Mouse (Mus musculus) lung, embryonic 15.5 days (tissue): ENCODE results near the gene Sgf29. TPM values are rescaled to one million over a fixed set of nuclear protein-coding genes. Genes with fewer than 3 reads are reported as not detected.

ENCODE experiments used
- ATAC-seq: fragments of 200-750 bp; cut with Nextera tagmentation; 2 replicates; pipeline ENCODE4 v1.8.0; 2017; ENCODE audit warnings: moderate number of reproducible peaks, borderline replicate concordance; ENCODE audit not compliant: low FRiP score, low TSS enrichment; ENCODE audit errors: extremely low read depth
- H3K27ac ChIP-seq: fragments of 300-500 bp; sonication (generic); 2 replicates; pipeline ENCODE4 v1.5.1; 2015; ENCODE audit warnings: moderate library complexity, mild to moderate bottlenecking, inconsistent platforms
- H3K27me3 ChIP-seq: fragments of 300-500 bp; sonication (generic); 2 replicates; pipeline ENCODE4 v1.6.1; 2015; ENCODE audit warnings: inconsistent platforms
- H3K36me3 ChIP-seq: fragments of 300-500 bp; sonication (generic); 2 replicates; pipeline ENCODE4 v1.6.1; 2015; ENCODE audit warnings: inconsistent platforms
- H3K4me1 ChIP-seq: fragments of 300-500 bp; sonication (generic); 2 replicates; pipeline ENCODE4 v1.6.1; 2015; ENCODE audit warnings: inconsistent platforms
- H3K4me2 ChIP-seq: fragments of 300-500 bp; sonication (generic); 2 replicates; pipeline ENCODE4 v1.6.1; 2015; ENCODE audit warnings: inconsistent platforms, mild to moderate bottlenecking, moderate library complexity
- H3K4me3 ChIP-seq: fragments of 300-500 bp; sonication (generic); 2 replicates; pipeline ENCODE4 v1.5.1; 2015; ENCODE audit warnings: mild to moderate bottlenecking, inconsistent platforms
- H3K9ac ChIP-seq: fragments of 300-500 bp; sonication (generic); 2 replicates; pipeline ENCODE4 v1.6.1; 2015; ENCODE audit warnings: inconsistent platforms
- H3K9me3 ChIP-seq: fragments of 300-500 bp; sonication (generic); 2 replicates; pipeline ENCODE4 v1.6.1; 2016; ENCODE audit warnings: inconsistent platforms
- WGBS: fragments of 180-500 bp; shearing (Covaris S2); methylation state at CpG from one replicate; pipeline ENCODE4 v1.1.7; 2015; 5-methylcytosine and 5-hydroxymethylcytosine counted together
- polyA plus RNA-seq: library from polyadenylated mRNA; unstranded; fragments of >200 nt; fragmentation: Nextera tagmentation; extraction: Ambion mirVana; gene quantifications from 2 replicates; pipeline ENCODE4 v1.2.1, GENCODE M21; 2015

Sgf29 gene
- polyA plus RNA-seq, 1 experiment from 2014 or later: 47.3 TPM

DNA sequence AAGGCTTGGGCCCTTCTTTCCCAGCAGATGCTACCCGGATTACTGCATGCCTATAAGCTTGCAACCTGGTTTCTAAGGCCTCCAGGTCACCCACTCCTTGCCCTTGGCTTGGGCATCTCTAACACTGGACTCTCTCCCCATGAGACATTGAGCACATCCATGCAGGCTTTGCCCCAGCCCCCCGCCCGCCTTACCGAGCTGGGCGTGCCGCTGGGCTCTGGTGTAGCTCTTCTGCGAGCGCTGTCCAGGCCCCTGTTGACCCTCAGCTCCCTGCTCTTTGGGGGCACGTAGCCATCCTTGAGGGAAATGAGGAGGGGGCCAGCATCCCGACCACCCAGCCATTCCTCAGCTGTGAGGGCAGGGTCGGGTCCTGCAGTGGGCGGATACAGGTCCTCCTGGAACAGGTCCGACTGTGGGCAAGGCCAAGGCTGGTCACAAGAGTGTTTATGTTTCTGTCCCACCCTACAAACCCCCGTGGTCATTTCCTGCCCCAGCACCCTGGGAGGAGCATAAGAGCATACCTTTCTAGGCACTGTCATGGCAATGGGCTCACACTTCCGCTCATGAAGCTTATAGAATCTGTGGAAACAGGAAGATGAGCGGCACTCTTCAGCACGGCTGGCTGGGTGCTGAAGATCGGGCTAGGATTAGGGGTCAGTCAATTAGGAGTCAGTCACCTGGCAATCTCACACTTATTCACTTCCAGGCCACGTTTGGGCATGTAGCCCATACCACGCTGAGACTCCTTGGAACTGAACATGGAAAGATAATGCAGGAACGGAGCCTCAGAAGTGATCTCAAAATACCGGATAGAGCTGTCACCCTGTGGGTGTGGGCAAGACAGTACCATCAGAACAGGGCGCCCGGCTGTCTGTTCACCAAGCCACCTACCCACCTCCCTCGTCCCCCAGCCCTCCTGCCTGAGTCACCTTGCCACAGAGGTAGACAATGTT lies 51.2 kb downstream of the Sgf29 start:
- no peaks in the 10 kb centered on the region for H3K9me3 ChIP-seq
- H3K9ac ChIP-seq: no peak overlapping the region
- no peak overlapping the region for H3K4me2 ChIP-seq
- ATAC-seq: no peak; the same call in 1 of the 2 replicates
- 0 out of 2 replicates have a peak, but pooled peaks cover 3% of the 10 kb centered on the region for H3K36me3 ChIP-seq
- WGBS: 76% methylated on average over 25 of the region's 25 CpGs
- H3K27me3 ChIP-seq: peaks cover 24% of the 10 kb centered on the region
- H3K27ac ChIP-seq: no peak overlapping the region
- peaks cover 33% of the 10 kb centered on the region for H3K4me1 ChIP-seq
- H3K4me3 ChIP-seq: no peak overlapping the region

DNA sequence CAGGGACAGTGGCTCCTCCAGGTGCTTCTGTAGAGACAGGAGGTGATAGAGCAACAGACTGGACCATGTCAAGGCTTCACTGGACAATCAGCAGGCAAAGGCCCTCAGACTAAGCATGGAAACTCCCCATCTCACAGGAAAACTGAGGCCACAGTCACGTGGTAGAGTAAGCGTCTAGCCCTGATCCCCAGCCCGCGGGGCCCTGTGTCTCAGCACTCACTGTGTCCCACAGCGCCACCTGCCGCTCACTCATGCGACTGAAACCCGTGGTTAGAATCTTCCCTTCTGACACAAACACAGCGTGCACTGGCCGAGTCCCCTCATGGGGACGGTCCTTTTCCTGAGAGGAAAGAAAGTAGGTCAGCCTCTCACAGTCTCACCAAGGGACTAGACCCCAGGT lies 52.0 kb downstream of the Sgf29 start:
- no peak overlapping the region for H3K4me3 ChIP-seq
- H3K36me3 ChIP-seq: 0 out of 2 replicates have a peak, but pooled peaks cover 3% of the 10 kb centered on the region
- peaks cover 31% of the 10 kb centered on the region for H3K27me3 ChIP-seq
- H3K9me3 ChIP-seq: no peaks in the 10 kb centered on the region
- H3K4me1 ChIP-seq: peaks cover 33% of the 10 kb centered on the region
- ATAC-seq: peak; percentile 62
- 3% methylated on average over 11 of the region's 11 CpGs for WGBS
- H3K4me2 ChIP-seq: peak overlapping the region; percentile 38; the same call in 1 of the 2 replicates
- H3K9ac ChIP-seq: no peak overlapping the region
- no peak overlapping the region for H3K27ac ChIP-seq

DNA sequence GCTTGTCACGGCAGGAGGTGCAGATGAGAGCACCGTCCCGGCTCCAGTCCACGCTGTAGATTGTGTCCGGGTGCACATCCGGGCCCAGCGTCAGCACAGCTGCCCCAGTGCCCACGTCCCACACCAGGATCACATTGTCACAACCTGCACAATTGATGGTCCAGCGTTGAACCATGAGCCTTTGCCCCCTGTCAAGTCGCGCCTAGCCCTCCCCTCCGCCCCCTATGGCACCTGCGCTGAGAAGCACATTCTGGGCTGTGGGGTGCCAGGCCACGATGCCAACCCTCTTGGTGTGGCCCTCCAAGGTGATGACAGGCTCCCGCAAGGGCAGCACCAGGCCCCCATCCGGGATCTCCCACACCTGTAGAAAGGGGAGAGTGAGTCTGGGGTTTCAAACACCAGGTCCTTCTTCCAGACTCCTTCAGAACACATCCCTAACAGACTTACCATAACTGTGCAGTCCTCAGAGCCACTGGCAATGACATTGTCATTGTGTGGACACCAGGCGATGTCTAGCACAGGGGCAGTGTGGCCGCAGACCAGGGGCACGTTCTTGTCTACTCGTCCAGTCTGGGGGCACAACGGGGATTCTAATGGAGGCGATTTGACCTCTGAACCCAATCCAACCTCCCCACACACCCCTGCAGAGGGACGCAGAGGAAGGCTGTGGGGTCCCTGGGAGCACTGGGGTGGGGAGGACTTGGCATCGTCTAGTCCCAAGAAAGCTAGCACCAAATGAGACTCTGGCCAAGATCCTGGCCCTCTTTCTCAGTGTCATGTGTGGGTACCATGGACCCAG lies 52.6 kb downstream of the Sgf29 start:
- WGBS: 54% methylated on average over 24 of the region's 24 CpGs
- H3K4me3 ChIP-seq: no peak overlapping the region

DNA sequence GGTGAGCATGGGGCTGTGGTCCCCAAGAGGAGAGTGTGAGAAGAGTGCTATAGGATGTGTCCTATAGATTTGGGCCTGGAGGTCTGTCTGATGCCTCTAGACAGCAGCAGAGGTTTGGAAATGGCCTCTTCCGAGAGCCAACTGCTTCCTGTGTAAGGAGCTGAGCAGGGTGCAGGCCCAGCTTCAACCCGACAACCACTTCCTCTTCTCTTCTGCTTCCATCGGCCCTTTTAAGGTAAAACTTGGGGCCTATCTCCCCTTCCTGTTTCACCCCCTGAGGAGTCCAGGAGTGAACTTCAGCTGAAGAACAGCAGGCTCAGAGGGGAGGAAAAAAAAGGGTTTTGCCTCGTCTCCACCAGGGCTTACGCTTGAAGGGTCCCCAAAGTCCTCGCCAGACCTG lies 53.2 kb downstream of the Sgf29 start:
- H3K4me3 ChIP-seq: no peak overlapping the region
- no peak overlapping the region for H3K27ac ChIP-seq
- H3K9ac ChIP-seq: no peak overlapping the region
- no peak for ATAC-seq
- H3K4me1 ChIP-seq: peaks cover 22% of the 10 kb centered on the region
- no peaks in the 10 kb centered on the region for H3K9me3 ChIP-seq
- H3K27me3 ChIP-seq: peaks cover 31% of the 10 kb centered on the region
- 0 out of 2 replicates have a peak, but pooled peaks cover 3% of the 10 kb centered on the region for H3K36me3 ChIP-seq
- no peak overlapping the region for H3K4me2 ChIP-seq
- 67% methylated on average over 6 of the region's 6 CpGs for WGBS

More for the DNA sequence above, 52.6 kb downstream of the Sgf29 start:
- H3K27me3 ChIP-seq: peaks cover 31% of the 10 kb centered on the region
- no peak overlapping the region for H3K9ac ChIP-seq
- peak overlapping the region; percentile 38; the same call in 1 of the 2 replicates for H3K4me2 ChIP-seq
- H3K9me3 ChIP-seq: no peaks in the 10 kb centered on the region
- peaks cover 28% of the 10 kb centered on the region for H3K4me1 ChIP-seq
- no peak for ATAC-seq
- 0 out of 2 replicates have a peak, but pooled peaks cover 3% of the 10 kb centered on the region for H3K36me3 ChIP-seq
- H3K27ac ChIP-seq: no peak overlapping the region

DNA sequence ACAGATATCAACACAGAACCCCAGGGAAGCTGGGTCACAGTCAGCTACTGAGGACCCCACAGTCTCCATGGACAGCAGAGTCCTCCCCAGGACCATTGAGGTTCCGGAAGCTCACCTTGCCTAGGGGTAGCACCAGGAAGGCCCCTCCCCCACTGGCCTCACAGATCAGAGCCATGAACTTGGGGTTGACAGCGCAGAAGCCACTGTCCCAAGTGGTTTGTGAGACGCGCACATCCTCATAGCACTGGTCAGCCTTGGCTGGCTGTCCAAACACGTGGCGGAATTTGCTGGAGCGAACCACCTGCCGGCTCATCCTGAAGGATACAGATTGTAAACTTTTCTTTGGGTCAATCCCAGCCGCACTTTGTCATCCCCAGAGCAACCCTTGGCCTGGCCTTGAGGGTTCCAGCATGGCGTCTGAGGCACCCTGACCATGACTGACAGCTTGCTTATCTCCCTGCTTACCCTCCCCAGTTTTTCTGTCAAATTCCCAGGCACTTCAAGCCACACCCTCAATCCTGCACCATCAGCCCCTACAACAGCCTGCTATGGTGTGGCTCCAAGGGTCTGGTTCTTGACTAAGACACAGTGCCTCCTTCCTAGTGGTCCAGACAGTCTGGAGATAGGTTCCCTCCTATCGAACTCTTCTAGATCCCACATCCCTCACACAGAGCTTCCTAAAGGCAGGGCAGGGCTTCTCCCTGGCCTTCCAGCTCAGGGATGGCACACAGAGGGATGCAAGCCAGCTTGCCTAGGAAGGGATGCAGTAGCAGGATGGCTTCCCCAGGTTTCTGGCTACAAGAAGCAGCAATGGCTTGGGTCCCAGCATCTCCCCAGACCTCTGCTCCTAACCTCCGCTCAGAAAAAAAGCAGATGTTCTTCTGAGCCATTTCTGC lies 54.0 kb downstream of the Sgf29 start:
- Histone ChIP-seq H3K27ac (0 out of 2 replicates have a peak overlapping the region, but pooled peaks have one; percentile 15), H3K4me2 (no peak overlapping the region; the same call in 1 of the 2 replicates), H3K27me3 (peaks cover 31% of the 10 kb centered on the region), H3K9me3 (no peaks in the 10 kb centered on the region), H3K4me3 (peak overlapping the region; percentile 43; the same call in 1 of the 2 replicates), H3K9ac (no peak overlapping the region), H3K4me1 (peaks cover 22% of the 10 kb centered on the region), H3K36me3 (0 out of 2 replicates have a peak, but pooled peaks cover 3% of the 10 kb centered on the region)
- 65% methylated on average over 12 of the region's 12 CpGs for WGBS
- no peak for ATAC-seq

DNA sequence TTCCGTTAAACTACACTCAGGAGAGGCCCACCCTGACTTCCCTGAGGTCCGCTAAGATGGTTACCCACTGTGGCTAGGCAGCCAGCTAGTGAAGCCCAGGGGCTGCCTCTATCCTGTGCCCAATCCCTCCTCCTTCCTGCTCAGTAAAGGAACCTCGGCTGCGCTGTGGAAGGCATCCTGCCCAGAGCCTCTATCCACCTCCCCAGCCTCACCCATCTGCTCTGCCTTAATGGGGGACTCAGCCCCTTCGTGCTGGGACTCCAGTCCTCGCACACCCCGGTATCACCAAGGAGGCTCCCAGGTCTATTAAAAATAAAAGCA lies 54.6 kb downstream of the Sgf29 start:
- Histone ChIP-seq H3K9ac (no peak overlapping the region), H3K4me3 (peak overlapping the region; percentile 43), H3K27me3 (peaks cover 31% of the 10 kb centered on the region), H3K4me2 (peak overlapping the region; percentile 78), H3K27ac (0 out of 2 replicates have a peak overlapping the region, but pooled peaks have one; percentile 15), H3K4me1 (peaks cover 22% of the 10 kb centered on the region), H3K36me3 (0 out of 2 replicates have a peak, but pooled peaks cover 2% of the 10 kb centered on the region), H3K9me3 (no peaks in the 10 kb centered on the region)
- WGBS: 19% methylated on average over 7 of the region's 7 CpGs
- no peak for ATAC-seq

DNA sequence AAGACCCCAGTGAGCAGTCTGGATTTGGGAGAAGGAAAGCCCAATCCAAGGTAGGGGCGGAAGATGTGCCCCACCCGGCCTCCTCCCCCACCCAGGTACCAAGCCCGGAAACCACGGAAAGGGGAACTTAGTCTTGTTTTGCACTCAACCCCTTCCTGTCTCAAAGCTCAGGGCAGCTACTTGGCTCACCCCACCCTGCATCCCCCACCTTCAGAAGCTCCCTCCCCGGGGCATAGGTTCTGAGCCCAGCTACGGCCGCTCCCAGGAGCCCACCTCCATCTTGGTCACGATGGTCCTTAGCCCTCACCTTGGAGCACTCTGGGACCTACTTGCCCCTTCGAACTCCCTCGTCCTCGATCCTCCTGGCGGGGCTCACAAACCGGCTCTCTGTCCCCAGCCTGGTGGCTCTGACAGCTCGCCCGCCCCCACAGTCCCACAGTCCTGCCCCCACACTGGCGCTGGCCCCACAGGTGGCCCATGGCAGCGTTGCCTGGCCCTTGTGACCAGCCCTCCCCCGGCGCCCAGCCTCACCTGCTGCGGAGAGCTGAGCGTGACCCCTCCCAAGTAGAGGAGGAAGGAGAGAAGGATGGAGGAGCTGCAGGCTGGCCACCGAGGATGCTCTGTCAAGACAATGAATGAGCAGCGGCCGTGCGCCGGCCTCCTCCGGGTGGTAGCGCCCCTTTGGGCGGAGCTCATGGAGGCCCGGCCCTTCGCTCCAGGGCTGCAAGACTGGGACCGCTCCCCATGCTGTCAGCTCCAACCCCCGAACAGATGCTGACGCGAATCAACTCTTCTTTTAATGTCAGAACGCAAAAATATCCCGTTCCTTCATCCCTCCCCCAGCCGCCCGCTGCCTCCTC lies 55.2 kb downstream of the Sgf29 start:
- Histone ChIP-seq H3K9me3 (no peaks in the 10 kb centered on the region), H3K9ac (peak overlapping the region; percentile 29), H3K4me1 (peaks cover 22% of the 10 kb centered on the region), H3K36me3 (no peaks in the 10 kb centered on the region), H3K27ac (no peak overlapping the region), H3K4me2 (peak overlapping the region; percentile 78), H3K4me3 (peak overlapping the region; percentile 43), H3K27me3 (peaks cover 31% of the 10 kb centered on the region)
- 3% methylated on average over 39 of the region's 39 CpGs for WGBS
- ATAC-seq: peak; percentile 72

DNA sequence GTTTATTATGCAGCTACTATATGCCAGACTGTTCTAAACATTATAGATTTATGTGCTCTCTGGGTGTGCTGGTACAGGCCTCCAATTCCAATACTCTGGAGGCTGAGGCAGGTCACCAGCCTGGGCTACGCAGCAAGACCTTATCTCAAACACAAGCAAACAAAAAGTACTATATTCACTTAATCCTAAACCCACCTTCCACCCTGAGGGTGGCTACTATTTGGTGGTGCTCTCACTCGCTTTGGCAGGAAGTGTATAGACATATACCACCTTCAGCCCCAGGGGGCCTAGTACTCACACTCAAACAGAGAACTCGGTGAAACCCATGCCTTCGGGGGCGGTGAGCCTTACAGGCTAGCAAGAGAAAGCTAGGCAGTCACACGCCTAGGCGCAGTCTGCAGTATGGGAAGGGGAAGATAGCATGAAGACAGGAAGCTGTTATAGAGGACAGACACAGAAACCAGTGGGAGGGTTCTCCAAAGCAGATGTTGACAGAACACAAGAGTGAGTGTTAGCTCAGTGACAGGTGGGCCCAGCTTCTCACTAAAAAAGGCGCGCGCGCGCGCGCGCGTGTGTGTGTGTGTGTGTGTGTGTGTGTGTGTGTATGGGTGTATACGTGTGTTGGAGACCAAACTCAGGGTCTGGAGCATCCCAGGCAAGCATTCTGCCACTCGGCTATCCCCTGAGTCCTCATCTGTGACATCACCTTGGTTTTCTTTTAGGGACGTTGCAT lies 58.5 kb downstream of the Sgf29 start, which contains the start of gene Coro1a:
Gene Coro1a, minus strand, starts transcription at position 346 of the 733 bp plus-strand sequence.
- 83% methylated on average over 19 of the region's 19 CpGs for WGBS

DNA sequence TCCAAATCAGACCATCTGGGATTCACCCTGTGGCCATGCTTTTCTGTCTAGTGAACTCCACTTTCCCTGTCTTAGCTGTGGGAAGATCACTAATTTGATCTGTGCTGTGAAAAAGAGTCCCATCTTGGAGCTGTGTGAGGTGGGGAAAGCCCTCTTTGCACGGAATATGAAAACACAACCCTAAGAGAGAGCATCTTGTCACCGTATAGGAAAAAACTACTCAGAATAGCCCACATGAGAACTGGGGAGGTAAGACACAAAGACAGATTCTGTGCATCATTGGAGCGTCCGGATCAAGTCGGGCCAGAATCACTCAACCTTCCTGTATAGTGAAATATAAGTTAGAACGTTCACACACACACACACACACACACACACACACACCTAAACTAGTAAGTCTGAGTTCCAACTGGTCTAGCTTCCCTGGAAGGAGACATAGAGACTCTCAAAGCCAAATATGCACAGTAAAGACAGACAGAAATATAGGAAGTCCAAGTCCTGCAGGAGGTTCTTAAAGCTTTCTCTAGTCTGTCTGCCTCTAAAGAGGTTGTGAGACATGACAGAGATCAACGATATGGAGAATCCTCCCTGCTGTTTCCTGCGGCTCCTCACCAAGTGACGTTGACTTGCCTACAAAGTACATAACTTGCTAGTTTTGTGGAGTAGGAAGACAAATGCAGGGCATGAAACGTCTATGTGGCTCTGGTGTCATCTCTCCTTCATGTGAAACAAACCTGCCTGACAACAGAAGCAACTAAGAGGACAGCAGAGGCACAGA lies 59.3 kb downstream of the Sgf29 start:
- 78% methylated on average over 10 of the region's 10 CpGs for WGBS
- Histone ChIP-seq H3K4me3 (no peak overlapping the region), H3K27me3 (peaks cover 25% of the 10 kb centered on the region)

More for the DNA sequence above, 58.5 kb downstream of the Sgf29 start, which contains the start of gene Coro1a:
- no peak within 1 kb of the TSS for H3K4me2 ChIP-seq
- H3K27ac ChIP-seq: no peak within 1 kb of the TSS
- no peak for ATAC-seq
- H3K9me3 ChIP-seq: no peaks in the 10 kb centered on the region
- no peak within 1 kb of the TSS for H3K4me3 ChIP-seq
- H3K4me1 ChIP-seq: peaks cover 15% of the 10 kb centered on the region
- H3K27me3 ChIP-seq: peaks cover 31% of the 10 kb centered on the region
- no peaks in the 10 kb centered on the region for H3K36me3 ChIP-seq
- no peak within 1 kb of the TSS for H3K9ac ChIP-seq

More for the DNA sequence above, 59.3 kb downstream of the Sgf29 start:
- Histone ChIP-seq H3K9me3 (no peaks in the 10 kb centered on the region), H3K27ac (no peak overlapping the region), H3K36me3 (no peaks in the 10 kb centered on the region), H3K4me1 (peaks cover 15% of the 10 kb centered on the region), H3K4me2 (no peak overlapping the region), H3K9ac (no peak overlapping the region)
- ATAC-seq: no peak
